Comparison of ENCODE assay signal across 8 mouse cellular contexts in genomic region chr8:69887289-69888243, GRCm38 (mm10). TPM values are rescaled to one million over a fixed set of nuclear protein-coding genes. Genes with fewer than 3 reads are reported as not detected.
A peak's percentile ranks its signal among the peaks of the same experiment; 100 is the strongest.
DNase-seq lines count a peak whose midpoint lies in the region; ATAC-seq and TF ChIP-seq lines count a peak whose summit lies in the region.

Gene Cilp2, minus strand, starts transcription at chr8:69887687.

- no peak for TF ChIP-seq CTCF in intestine, postnatal 0 days (IDR thresholded peaks at IDR 0.05; ENCODE audit: low read depth)
- TF ChIP-seq CTCF in small intestine, adult 2 months (IDR thresholded peaks at IDR 0.05; ENCODE audit: extremely low read depth, insufficient read length, insufficient replicate concordance, low read depth, low read length): no peak

- H3K4me3 ChIP-seq in intestine, postnatal 0 days (ENCODE audit: low read depth, low read length): peak within 1 kb of the TSS; percentile 32
- peak within 1 kb of the TSS; percentile 34 for H3K4me3 ChIP-seq in lung, embryonic 16.5 days (ENCODE audit: low read length)
- peak within 1 kb of the TSS; percentile 38 for H3K4me3 ChIP-seq in small intestine, adult 2 months (ENCODE audit: low read depth, low read length)

- under 1% methylated on average over 60 of the region's 60 CpGs for WGBS in intestine, postnatal 0 days
- 1% methylated on average over 60 of the region's 60 CpGs for WGBS in lung, embryonic 16.5 days
- WGBS in small intestine, adult 2 months: 1% methylated on average over 59 of the region's 60 CpGs

- H3K4me1 ChIP-seq in intestine, postnatal 0 days (replicated peaks; ENCODE audit: control insufficient read depth, insufficient read depth, low read length): peaks cover 4% of the 10 kb centered on the region; the same call in 1 of the 2 replicates
- H3K4me1 ChIP-seq in lung, embryonic 16.5 days (replicated peaks; ENCODE audit: control insufficient read depth, insufficient read depth, low read length): peaks cover 13% of the 10 kb centered on the region
- peaks cover 12% of the 10 kb centered on the region; the same call in 1 of the 2 replicates for H3K4me1 ChIP-seq in small intestine, adult 2 months (ENCODE audit: control insufficient read depth, insufficient read depth, insufficient read length, low read length)

- H3K4me2 ChIP-seq in intestine, postnatal 0 days (replicated peaks; ENCODE audit: low read depth): peak within 1 kb of the TSS; percentile 51
- H3K4me2 ChIP-seq in lung, embryonic 16.5 days (ENCODE audit: low read depth, low read length): peak within 1 kb of the TSS; percentile 43

- TF ChIP-seq POLR2A in small intestine, adult 2 months (IDR thresholded peaks at IDR 0.05; ENCODE audit: low read depth, low read length): no peak

- H3K9ac ChIP-seq in intestine, postnatal 0 days (ENCODE audit: low read depth, low read length): no peak within 1 kb of the TSS
- no peak within 1 kb of the TSS for H3K9ac ChIP-seq in lung, embryonic 16.5 days (ENCODE audit: low read length)

- H3K36me3 ChIP-seq in intestine, postnatal 0 days (ENCODE audit: control insufficient read depth, insufficient read depth): peaks cover 6% of the 10 kb centered on the region; the same call in 1 of the 2 replicates
- H3K36me3 ChIP-seq in lung, embryonic 16.5 days (ENCODE audit: control insufficient read depth, insufficient read depth, low read length): no peaks in the 10 kb centered on the region
- no peaks in the 10 kb centered on the region for H3K36me3 ChIP-seq in small intestine, adult 2 months (ENCODE audit: control insufficient read depth, insufficient read depth, low read length)

- no peaks in the 10 kb centered on the region for H3K9me3 ChIP-seq in intestine, postnatal 0 days (ENCODE audit: control insufficient read depth)
- no peaks in the 10 kb centered on the region for H3K9me3 ChIP-seq in lung, embryonic 16.5 days (ENCODE audit: control insufficient read depth, low read length)

- peak; percentile 34 for DNase-seq in urinary bladder, postnatal 25 days (ENCODE audit: low spot score)
- no peak for DNase-seq in urinary bladder, adult 18-20 months (ENCODE audit: low spot score in 2 of 2)
- DNase-seq in gastrocnemius, postnatal 10 days: peak; percentile 59
- no peak for DNase-seq in layer of hippocampus, postnatal 10 days (ENCODE audit: low spot score in 2 of 2)
- DNase-seq in layer of hippocampus, postnatal 36 days: no peak

- H3K27me3 ChIP-seq in intestine, postnatal 0 days (replicated peaks; ENCODE audit: control insufficient read depth, insufficient read depth, low read length): peaks cover 81% of the 10 kb centered on the region
- peaks cover 82% of the 10 kb centered on the region for H3K27me3 ChIP-seq in lung, embryonic 16.5 days (ENCODE audit: control insufficient read depth, insufficient read depth, low read depth, low read length)
- H3K27me3 ChIP-seq in small intestine, adult 2 months (ENCODE audit: control insufficient read depth, insufficient read depth, low read length): peaks cover 64% of the 10 kb centered on the region

- 0 out of 2 replicates have a peak, but pooled peaks have one; percentile 1 for ATAC-seq in intestine, postnatal 0 days
- peak; percentile 27 for ATAC-seq in lung, embryonic 16.5 days (ENCODE audit: low read depth)

- no peak within 1 kb of the TSS for H3K27ac ChIP-seq in intestine, postnatal 0 days (ENCODE audit: low read depth, low read length)
- H3K27ac ChIP-seq in lung, embryonic 16.5 days (ENCODE audit: low read length): no peak within 1 kb of the TSS
- H3K27ac ChIP-seq in small intestine, adult 2 months (ENCODE audit: insufficient read depth, low read depth, low read length): no peak within 1 kb of the TSS

RNA-seq across cellular contexts. Expression of gene Cilp2, which starts in this region (rescaled TPM):
- 10 to 100 TPM; 25.3 to 28.4 TPM for total RNA-seq in gastrocnemius, postnatal 10 days (2021)
- 0.22 and 0.25 TPM in 2 replicates for polyA plus RNA-seq in intestine, postnatal 0 days (2015; fragmentation: Nextera tagmentation; extraction: Ambion mirVana)
- polyA plus RNA-seq in lung, embryonic 16.5 days (2015; fragmentation: Nextera tagmentation; extraction: Ambion mirVana): 0.26 and 0.30 TPM in 2 replicates
- polyA plus RNA-seq in small intestine, adult 2 months (2012; rRNA removed): 0.03 and 0.20 TPM in 2 replicates
- total RNA-seq in layer of hippocampus, postnatal 10 days (2021): 1 to 10 TPM; 2.5 to 2.8 TPM
- total RNA-seq in layer of hippocampus, postnatal 36 days (2021): under 1 TPM; 0.86 to 0.92 TPM

Comparison
In these comparisons a context has a peak if more than half of its experiments do, and no peak if none do; other contexts are left out.
1. RNA of gene Cilp2 (total RNA-seq): 25.3 to 28.4 TPM in gastrocnemius, postnatal 10 days; 2.5 to 2.8 TPM in layer of hippocampus, postnatal 10 days and 0.86 to 0.92 TPM in layer of hippocampus, postnatal 36 days; every median in the first group is over 4 times any median in the second.
2. DNase-seq: peak in urinary bladder, postnatal 25 days (single experiment) and gastrocnemius, postnatal 10 days (single experiment); none in urinary bladder, adult 18-20 months (0 of 2), layer of hippocampus, postnatal 10 days (0 of 2) and layer of hippocampus, postnatal 36 days (0 of 2).
3. Peak in ATAC-seq, H3K4me3 ChIP-seq and H3K4me2 ChIP-seq in intestine, postnatal 0 days; RNA of the gene not detected or under 1 TPM.
4. Peak in ATAC-seq, H3K4me3 ChIP-seq and H3K4me2 ChIP-seq in lung, embryonic 16.5 days; RNA of the gene not detected or under 1 TPM.
5. Peak in every context shown above with its lines, with median percentiles within 50 percentile points of each other: H3K4me3 ChIP-seq.